Mouse (Mus musculus): ENCODE results near the gene Reck.

GRCm38 (mm10) chr4:43899197-43899596 lies 23.9 kb downstream of the Reck start:
- TF ChIP-seq EP300 (IDR thresholded peaks at IDR 0.05; ENCODE audit: low read depth) = no peak
- no peak for TF ChIP-seq CTCF (IDR thresholded peaks at IDR 0.05; ENCODE audit: low read depth)
